Mouse (Mus musculus) kidney, embryonic 16.5 days (tissue): ENCODE results near the gene Olfr850. TPM values are rescaled to one million over a fixed set of nuclear protein-coding genes. Genes with fewer than 3 reads are reported as not detected.

Source experiments
- ATAC-seq: fragments of 200-750 bp; cut with Nextera tagmentation; 2 replicates; pipeline ENCODE4 v1.8.0; 2017; ENCODE audit warnings: moderate TSS enrichment; ENCODE audit not compliant: low FRiP score, low TSS enrichment
- H3K27ac ChIP-seq: fragments of 300-500 bp; sonication (generic); 2 replicates; pipeline ENCODE4 v1.5.1; 2014; ENCODE audit warnings: low read length
- H3K27me3 ChIP-seq: fragments of 300-500 bp; sonication (generic); 2 replicates; pipeline ENCODE4 v1.6.1; 2014; ENCODE audit warnings: low read length, control low read depth, mixed read lengths; ENCODE audit not compliant: insufficient read depth
- H3K36me3 ChIP-seq: fragments of 300-500 bp; sonication (generic); 2 replicates; pipeline ENCODE4 v1.6.1; 2014; ENCODE audit warnings: low read length, control low read depth, mixed read lengths; ENCODE audit not compliant: insufficient read depth
- H3K4me1 ChIP-seq: fragments of 300-500 bp; sonication (generic); 2 replicates; pipeline ENCODE4 v1.6.1; 2014; ENCODE audit warnings: low read length, control low read depth, mixed read lengths; ENCODE audit not compliant: insufficient read depth
- H3K4me2 ChIP-seq: fragments of 300-500 bp; sonication (generic); replicated peaks from 2 replicates; pipeline ENCODE4 v1.6.1; 2014; ENCODE audit warnings: low read depth, low read length
- H3K4me3 ChIP-seq: fragments of 300-500 bp; sonication (generic); 2 replicates; pipeline ENCODE4 v1.5.1; 2014; ENCODE audit warnings: mild to moderate bottlenecking, low read length
- H3K9ac ChIP-seq: fragments of 300-500 bp; sonication (generic); replicated peaks from 2 replicates; pipeline ENCODE4 v1.6.1; 2014; ENCODE audit warnings: low read length
- H3K9me3 ChIP-seq: fragments of 300-500 bp; sonication (generic); 2 replicates; pipeline ENCODE4 v1.6.1; 2016; ENCODE audit warnings: low read length, control low read depth
- WGBS: fragments of 180-500 bp; shearing (Covaris S2); extraction: QIAGEN DNeasy Blood & Tissue Kit; methylation state at CpG from one replicate; pipeline ENCODE4 v1.1.7; 2014; 5-methylcytosine and 5-hydroxymethylcytosine counted together
- polyA plus RNA-seq: library from polyadenylated mRNA; unstranded; fragments of >200 nt; fragmentation: Nextera tagmentation; extraction: Ambion mirVana; gene quantifications from 2 replicates; pipeline ENCODE4 v1.2.1, GENCODE M21; 2015

Gene Olfr850
- polyA plus RNA-seq = not detected in 2 replicates

GRCm38 (mm10) chr9:19478148-19478547, at the start of gene Olfr850:
Olfr850 (minus strand) TSS chr9:19478248.
- no peak for ATAC-seq
- no peak within 1 kb of the TSS for H3K4me2 ChIP-seq
- no peaks in the 10 kb centered on the region for H3K9me3 ChIP-seq
- no peaks in the 10 kb centered on the region for H3K4me1 ChIP-seq
- H3K27ac ChIP-seq = no peak within 1 kb of the TSS
- no peaks in the 10 kb centered on the region for H3K27me3 ChIP-seq
- no peak within 1 kb of the TSS for H3K9ac ChIP-seq
- no peak within 1 kb of the TSS for H3K4me3 ChIP-seq
- no peaks in the 10 kb centered on the region for H3K36me3 ChIP-seq

GRCm38 (mm10) chr9:19492995-19493394, 14.9 kb upstream of the Olfr850 start, which contains the start of gene Olfr851:
Olfr851 (plus strand) TSS chr9:19493295.
- no peak for ATAC-seq
- H3K4me1 ChIP-seq = no peaks in the 10 kb centered on the region
- no peaks in the 10 kb centered on the region for H3K27me3 ChIP-seq
- H3K4me2 ChIP-seq = no peak within 1 kb of the TSS
- no peaks in the 10 kb centered on the region for H3K36me3 ChIP-seq
- H3K4me3 ChIP-seq = no peak within 1 kb of the TSS
- no peak within 1 kb of the TSS for H3K27ac ChIP-seq
- H3K9me3 ChIP-seq = 0 out of 2 replicates have a peak, but pooled peaks cover 3% of the 10 kb centered on the region
- H3K9ac ChIP-seq = no peak within 1 kb of the TSS

- Histone ChIP-seq H3K36me3 (no peaks in the 10 kb centered on the region), H3K27ac (no peak within 1 kb of the TSS), H3K9ac (no peak within 1 kb of the TSS), H3K9me3 (peaks cover 5% of the 10 kb centered on the region; the same call in 1 of the 2 replicates), H3K27me3 (no peaks in the 10 kb centered on the region), H3K4me3 (no peak within 1 kb of the TSS), H3K4me1 (no peaks in the 10 kb centered on the region), H3K4me2 (no peak within 1 kb of the TSS)
- 79% methylated on average over 2 of the region's 2 CpGs for WGBS
- no peak for ATAC-seq
Measured at GRCm38 (mm10) chr9:19439966-19440365, 38.1 kb downstream of the Olfr850 start, which contains the start of gene Olfr849. Olfr849 (plus strand) TSS chr9:19440266.

Other genes starting within 250 kb of the Olfr850 start
- not detected in 2 replicates for gene Olfr843, start 226.3 kb downstream of the Olfr850 start, polyA plus RNA-seq
- not detected in 2 replicates for gene Olfr844, start 161.9 kb downstream of the Olfr850 start, polyA plus RNA-seq
- gene Olfr845, start 141.8 kb downstream of the Olfr850 start, polyA plus RNA-seq = not detected in 2 replicates
- not detected in 2 replicates for gene Olfr846, start 114.2 kb downstream of the Olfr850 start, polyA plus RNA-seq
- gene Olfr847, start 99.6 kb downstream of the Olfr850 start, polyA plus RNA-seq = not detected in 2 replicates
- gene Olfr849, start 38.0 kb downstream of the Olfr850 start, polyA plus RNA-seq = not detected in 2 replicates
- not detected in 2 replicates for gene Olfr851, start 15.0 kb upstream of the Olfr850 start, polyA plus RNA-seq
- gene Olfr853, start 62.8 kb upstream of the Olfr850 start, polyA plus RNA-seq = not detected in 2 replicates
- not detected in 2 replicates for gene Olfr854, start 89.1 kb upstream of the Olfr850 start, polyA plus RNA-seq
- gene Olfr855, start 104.4 kb upstream of the Olfr850 start, polyA plus RNA-seq = not detected in 2 replicates
- gene Zfp317, start 143.9 kb upstream of the Olfr850 start, polyA plus RNA-seq = 34.5 and 36.1 TPM in 2 replicates
- not detected in 2 replicates for gene Olfr857, start 231.2 kb upstream of the Olfr850 start, polyA plus RNA-seq